Mouse (Mus musculus) CD4-positive, CD25-positive, alpha-beta regulatory T cell, adult 2 months (primary cell): ENCODE measurements around the gene Tmem80.

ENCODE experiments used
- DNase-seq: peaks from one replicate; pipeline ENCODE4 v3.0.0-alpha.2; 2012; ENCODE audit warnings: low read depth, low spot score

Tmem80 gene

DNA sequence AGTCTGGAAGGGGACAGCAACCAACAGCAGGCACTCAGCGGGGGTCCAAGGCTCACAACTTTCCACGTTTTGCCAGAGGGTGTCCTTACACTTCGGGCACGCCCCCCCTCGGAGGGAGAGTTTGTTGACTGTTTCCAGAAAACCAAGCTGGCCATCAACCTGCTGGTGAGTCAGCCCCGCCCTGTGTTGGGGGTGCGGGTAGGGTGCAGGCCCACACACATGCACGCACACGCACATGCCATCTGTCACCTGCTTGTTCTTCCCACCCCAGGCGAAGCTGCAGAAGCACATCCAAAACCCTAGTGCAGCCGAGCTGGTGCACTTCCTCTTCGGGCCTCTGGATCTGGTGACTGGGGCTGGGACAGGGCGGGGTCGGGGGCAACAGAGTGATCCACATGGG is 29.4 kb downstream of the Tmem80 start:
- no peak for DNase-seq

GRCm38 (mm10) chr7:141361510-141361909 is 34.0 kb downstream of the Tmem80 start:
- DNase-seq: peak; percentile 54

- DNase-seq: peak; percentile 88
Measured at GRCm38 (mm10) chr7:141363106-141363751, 35.7 kb downstream of the Tmem80 start.

DNA sequence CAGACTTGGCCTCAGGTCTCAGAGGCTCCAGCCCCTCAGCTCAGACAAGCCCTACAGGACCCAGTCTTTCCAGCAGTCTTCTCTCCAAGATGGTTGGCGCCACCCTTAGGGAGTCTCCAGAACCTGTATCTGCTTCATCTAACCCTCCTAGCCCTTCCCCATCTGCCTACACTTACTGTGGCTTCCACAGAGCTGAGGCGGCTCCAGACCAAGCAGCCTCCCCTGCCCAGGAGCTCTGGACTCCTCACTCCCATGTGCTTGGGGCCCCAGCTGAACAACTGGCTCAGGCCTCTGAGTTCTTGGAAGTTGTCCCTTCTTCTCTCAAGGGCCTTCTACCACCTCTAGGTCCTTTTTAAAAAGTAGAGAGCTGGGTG is 36.2 kb downstream of the Tmem80 start:
- DNase-seq: no peak

GRCm38 (mm10) chr7:141364349-141365048 is 37.0 kb downstream of the Tmem80 start:
- no peak for DNase-seq

- DNase-seq: no peak
Measured at GRCm38 (mm10) chr7:141365049-141365445, 37.5 kb downstream of the Tmem80 start.

DNA sequence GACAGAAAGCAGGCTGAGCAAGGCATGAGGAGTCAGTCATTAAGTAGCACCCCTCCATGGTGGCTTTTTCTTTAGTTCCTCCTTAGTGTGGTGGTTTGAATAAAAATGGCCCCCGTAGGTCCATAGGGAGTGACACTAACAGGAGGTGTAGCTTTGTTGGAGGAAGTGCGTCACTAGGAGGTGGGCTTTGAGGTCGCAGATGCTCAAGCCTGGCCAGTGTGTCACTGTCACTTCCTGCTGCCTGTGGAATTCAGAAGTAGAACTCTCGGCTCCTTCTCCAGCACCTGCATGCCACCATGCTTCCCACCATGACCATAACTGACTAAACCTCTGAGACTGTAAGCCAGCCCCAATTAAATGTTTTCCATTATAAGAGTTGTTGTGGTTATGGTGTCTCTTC is 39.8 kb downstream of the Tmem80 start:
- no peak for DNase-seq

DNA sequence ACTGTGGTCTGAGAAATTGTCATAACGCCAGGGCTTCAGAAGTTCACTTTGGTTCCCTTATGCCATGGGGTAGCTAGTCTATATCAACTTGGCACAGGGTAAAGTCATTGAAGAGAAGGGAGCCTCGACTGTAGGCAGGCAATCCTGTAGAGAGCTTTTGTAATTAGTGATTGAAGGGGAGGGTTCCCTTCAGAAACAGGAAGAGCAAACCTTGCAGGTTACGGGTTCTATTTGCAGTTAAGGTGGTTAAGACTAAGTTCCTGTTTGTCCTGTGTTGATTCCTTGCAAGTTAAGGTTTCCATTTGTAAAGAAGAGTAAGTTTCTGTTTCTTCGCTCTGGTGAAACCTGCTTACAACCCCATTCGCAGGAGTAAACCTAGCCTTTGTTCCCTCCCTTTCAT is 42.4 kb downstream of the Tmem80 start:
- no peak for DNase-seq

- DNase-seq: no peak
Measured at GRCm38 (mm10) chr7:141371942-141372595, 44.5 kb downstream of the Tmem80 start.

DNA sequence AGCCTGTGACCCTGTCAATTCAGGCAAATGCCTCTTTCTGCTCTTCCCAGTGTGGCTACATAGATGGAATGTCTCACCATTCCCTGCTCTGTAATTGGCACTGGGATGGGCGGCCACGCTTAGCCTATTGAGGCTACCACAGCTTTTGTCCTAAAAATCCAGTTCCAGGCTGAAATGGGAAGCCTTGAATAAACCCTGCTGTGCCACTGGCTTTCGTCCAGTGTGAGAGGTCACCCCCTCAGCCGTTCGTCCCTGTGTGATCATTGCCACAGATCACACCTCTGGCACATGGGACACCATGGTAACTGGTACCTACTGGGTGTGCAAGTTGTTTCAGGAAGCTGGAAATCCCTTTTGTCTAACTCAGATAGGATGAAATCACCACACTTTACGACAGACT is 46.1 kb downstream of the Tmem80 start:
- DNase-seq: no peak

GRCm38 (mm10) chr7:141374399-141374798 is 46.9 kb downstream of the Tmem80 start:
- no peak for DNase-seq

DNA sequence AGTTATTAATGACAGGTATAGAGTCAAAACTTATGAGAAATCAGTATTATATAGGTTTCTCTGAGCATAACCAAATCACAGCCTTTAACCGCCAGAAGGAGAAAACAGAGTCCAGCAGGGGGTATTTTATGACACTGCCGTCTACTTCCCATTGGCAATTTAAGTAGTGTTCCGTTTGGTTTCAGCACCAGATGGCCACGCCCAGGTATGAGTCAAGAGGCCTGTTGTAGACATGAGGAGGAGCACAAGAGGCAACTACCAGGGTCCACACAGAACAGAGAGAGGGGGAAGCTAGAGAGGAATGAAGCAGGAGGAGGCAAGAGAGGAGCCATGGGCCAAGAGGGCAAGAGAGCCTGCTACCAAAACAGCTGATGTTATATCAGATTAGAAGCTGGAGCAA is 52.0 kb downstream of the Tmem80 start:
- no peak for DNase-seq

GRCm38 (mm10) chr7:141381068-141381835 is 53.7 kb downstream of the Tmem80 start:
- no peak for DNase-seq
